Mouse (Mus musculus) lung, adult 2 months (tissue): ENCODE results near the gene Ppp1r8.

Experiments used
- CTCF ChIP-seq: fragments of 200-500 bp; IDR thresholded peaks from 2 replicates; pipeline ENCODE4 v1.5.1; 2011; ENCODE audit warnings: mild to moderate bottlenecking, low read length, control low read depth; ENCODE audit not compliant: insufficient read depth
- POLR2A ChIP-seq: fragments of 200-500 bp; IDR thresholded peaks from 2 replicates; pipeline ENCODE4 v1.6.1; 2011; ENCODE audit warnings: low read depth, mild to moderate bottlenecking, control low read depth, low read length, borderline replicate concordance; ENCODE audit errors: extremely low read depth

- TF ChIP-seq CTCF (no peak), POLR2A (no peak)
Measured at GRCm38 (mm10) chr4:132795171-132795570, 47.8 kb downstream of the Ppp1r8 start.
